Mouse (Mus musculus) embryonic facial prominence, embryonic 14.5 days (tissue): ENCODE measurements around the gene Tmtc1. TPM values are rescaled to one million over a fixed set of nuclear protein-coding genes. Genes with fewer than 3 reads are reported as not detected.
A peak's percentile ranks its signal among the peaks of the same experiment; 100 is the strongest.

Experiments
- ATAC-seq: fragments of 200-750 bp; cut with Nextera tagmentation; 2 replicates; pipeline ENCODE4 v1.8.0; 2017; ENCODE audit warnings: low read depth, moderate number of reproducible peaks, moderate TSS enrichment
- DNase-seq: peaks from one replicate; pipeline ENCODE4 v3.0.0-alpha.2; 2015; ENCODE audit warnings: low spot score
- H3K27ac ChIP-seq: fragments of 300-500 bp; sonication (generic); replicated peaks from 2 replicates; pipeline ENCODE4 v1.5.1; 2014; ENCODE audit warnings: low read depth, mild to moderate bottlenecking, low read length, moderate library complexity
- H3K27me3 ChIP-seq: fragments of 300-500 bp; sonication (generic); replicated peaks from 2 replicates; pipeline ENCODE4 v1.6.1; 2014; ENCODE audit warnings: low read length; ENCODE audit not compliant: control insufficient read depth, insufficient read depth
- H3K36me3 ChIP-seq: fragments of 300-500 bp; sonication (generic); 2 replicates; pipeline ENCODE4 v1.6.1; 2014; ENCODE audit warnings: low read length, mixed read lengths; ENCODE audit not compliant: control insufficient read depth, insufficient read depth
- H3K4me1 ChIP-seq: fragments of 300-500 bp; sonication (generic); 2 replicates; pipeline ENCODE4 v1.6.1; 2014; ENCODE audit warnings: antibody characterized with exemption, low read length; ENCODE audit not compliant: control insufficient read depth, insufficient read depth
- H3K4me2 ChIP-seq: fragments of 300-500 bp; sonication (generic); 2 replicates; pipeline ENCODE4 v1.6.1; 2014; ENCODE audit warnings: low read depth, mild to moderate bottlenecking, low read length, moderate library complexity, mixed read lengths
- H3K4me3 ChIP-seq: fragments of 300-500 bp; sonication (generic); 2 replicates; pipeline ENCODE4 v1.5.1; 2014; ENCODE audit warnings: low read depth, mild to moderate bottlenecking, low read length
- H3K9ac ChIP-seq: fragments of 300-500 bp; sonication (generic); 2 replicates; pipeline ENCODE4 v1.6.1; 2014; ENCODE audit warnings: low read depth, mild to moderate bottlenecking, low read length, moderate library complexity, mixed read lengths
- H3K9me3 ChIP-seq: fragments of 300-500 bp; sonication (generic); 2 replicates; pipeline ENCODE4 v1.6.1; 2016; ENCODE audit warnings: low read length; ENCODE audit not compliant: control insufficient read depth
- WGBS: fragments of 180-500 bp; shearing (Covaris S2); extraction: QIAGEN DNeasy Blood & Tissue Kit; methylation state at CpG from one replicate; pipeline ENCODE4 v1.1.7; 2014; 5-methylcytosine and 5-hydroxymethylcytosine counted together
- polyA plus RNA-seq: library from polyadenylated mRNA; unstranded; fragments of >200 nt; fragmentation: Nextera tagmentation; extraction: Ambion mirVana; gene quantifications from 2 replicates; pipeline ENCODE4 v1.2.1, GENCODE M21; 2014

The Tmtc1 gene
- polyA plus RNA-seq, 1 experiment from 2014 or later, result 4.6 TPM

DNA sequence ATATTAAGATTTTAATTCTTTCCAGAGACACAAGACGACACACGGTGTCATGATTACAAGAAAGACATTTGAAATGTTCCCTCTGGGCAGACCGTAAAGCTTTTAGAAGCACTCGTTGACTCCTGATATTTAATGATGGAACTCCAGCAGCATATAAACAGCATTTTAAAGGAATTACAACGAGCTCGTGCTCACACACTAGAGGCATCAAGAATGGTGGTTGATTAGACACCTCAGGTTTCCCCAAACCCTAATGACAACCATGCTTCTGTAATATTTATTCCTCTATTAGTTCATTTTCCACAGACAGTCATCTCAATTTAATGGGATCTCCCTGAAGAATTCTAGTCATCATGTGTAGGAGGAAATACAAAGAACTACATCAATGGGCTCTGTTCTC, 164.9 kb downstream of the Tmtc1 start:
- Histone ChIP-seq H3K4me1 (no peaks in the 10 kb centered on the region), H3K4me2 (no peak overlapping the region), H3K9me3 (no peaks in the 10 kb centered on the region), H3K36me3 (no peaks in the 10 kb centered on the region), H3K27me3 (no peaks in the 10 kb centered on the region), H3K4me3 (no peak overlapping the region), H3K9ac (no peak overlapping the region), H3K27ac (no peak overlapping the region)
- no peak for DNase-seq
- 42% methylated on average over 6 of the region's 6 CpGs for WGBS
- no peak for ATAC-seq

DNA sequence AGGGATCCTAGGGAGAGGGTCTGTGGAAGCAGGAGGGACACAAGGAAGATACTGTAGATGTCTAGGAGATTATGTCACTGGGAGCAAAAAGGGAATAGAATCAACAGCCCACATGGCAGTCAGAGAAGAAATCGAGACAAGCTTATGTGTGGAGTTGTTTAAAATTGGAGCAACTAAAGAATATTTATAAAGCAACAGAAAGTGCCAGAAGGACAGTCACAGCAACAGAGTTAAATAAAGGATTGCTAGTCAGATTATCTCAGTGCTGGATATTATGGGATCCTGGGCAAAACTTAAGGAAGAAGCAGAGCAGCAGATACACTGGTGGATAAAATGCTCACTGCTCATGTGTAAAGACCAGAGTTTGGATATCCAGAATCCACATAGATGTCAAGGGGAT, 167.8 kb downstream of the Tmtc1 start:
- H3K27me3 ChIP-seq, result no peaks in the 10 kb centered on the region
- no peaks in the 10 kb centered on the region for H3K4me1 ChIP-seq
- ATAC-seq (no peak), DNase-seq (no peak)
- no peak overlapping the region for H3K4me3 ChIP-seq
- H3K27ac ChIP-seq, result no peak overlapping the region
- no peaks in the 10 kb centered on the region for H3K36me3 ChIP-seq
- 92% methylated on average over 1 of the region's 1 CpGs for WGBS
- H3K9me3 ChIP-seq, result no peaks in the 10 kb centered on the region
- H3K4me2 ChIP-seq, result no peak overlapping the region
- no peak overlapping the region for H3K9ac ChIP-seq

DNA sequence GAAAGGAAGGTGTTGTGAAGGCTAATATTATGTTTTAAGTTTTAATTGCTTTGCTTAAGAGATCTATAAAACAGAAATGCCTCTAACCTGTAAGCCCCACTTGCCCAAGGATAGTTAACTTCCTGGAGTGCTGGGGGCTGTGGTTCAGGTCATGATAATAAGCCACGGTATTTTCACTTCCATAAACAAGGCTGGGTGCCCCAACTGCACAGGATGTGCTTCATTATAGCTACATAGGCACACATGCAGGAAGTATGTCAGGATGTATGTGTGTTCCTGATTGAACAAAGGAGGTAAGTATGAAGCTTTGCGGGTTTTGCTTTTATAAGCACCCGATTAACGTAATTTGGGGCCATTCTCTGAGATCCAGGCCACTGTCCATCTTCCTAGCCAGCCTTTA, 169.1 kb downstream of the Tmtc1 start:
- Histone ChIP-seq H3K9ac (no peak overlapping the region), H3K4me1 (no peaks in the 10 kb centered on the region), H3K4me2 (no peak overlapping the region), H3K27ac (no peak overlapping the region), H3K36me3 (no peaks in the 10 kb centered on the region), H3K9me3 (no peaks in the 10 kb centered on the region), H3K27me3 (no peaks in the 10 kb centered on the region), H3K4me3 (no peak overlapping the region)
- 70% methylated on average over 4 of the region's 4 CpGs for WGBS
- DNase-seq (no peak), ATAC-seq (no peak)

DNA sequence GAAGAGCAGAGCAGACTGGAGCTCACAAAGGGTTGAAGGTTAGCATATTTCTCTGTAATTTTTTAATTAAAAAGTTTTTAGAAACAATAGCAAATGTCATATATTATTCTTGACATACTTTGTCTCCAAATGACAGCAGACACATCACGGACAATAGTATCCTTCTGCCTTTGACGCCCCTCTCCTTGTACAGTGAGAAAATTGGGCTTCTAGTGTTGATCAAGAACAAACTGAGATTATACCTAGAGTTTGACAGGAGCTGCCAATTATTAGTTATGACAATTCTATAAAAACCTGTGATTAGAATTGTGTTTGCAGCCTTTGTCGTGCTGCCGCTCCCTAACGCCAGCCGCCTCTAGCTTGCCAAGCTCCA, 183.5 kb downstream of the Tmtc1 start:
- Histone ChIP-seq H3K36me3 (no peaks in the 10 kb centered on the region), H3K27me3 (no peaks in the 10 kb centered on the region), H3K9me3 (no peaks in the 10 kb centered on the region), H3K4me2 (no peak overlapping the region), H3K4me1 (peaks cover 6% of the 10 kb centered on the region), H3K27ac (peak overlapping the region; percentile 44; the same call in 1 of the 2 replicates), H3K9ac (no peak overlapping the region), H3K4me3 (no peak overlapping the region)
- ATAC-seq (no peak; the same call in 1 of the 2 replicates), DNase-seq (no peak)
- WGBS, result 86% methylated on average over 6 of the region's 6 CpGs

DNA sequence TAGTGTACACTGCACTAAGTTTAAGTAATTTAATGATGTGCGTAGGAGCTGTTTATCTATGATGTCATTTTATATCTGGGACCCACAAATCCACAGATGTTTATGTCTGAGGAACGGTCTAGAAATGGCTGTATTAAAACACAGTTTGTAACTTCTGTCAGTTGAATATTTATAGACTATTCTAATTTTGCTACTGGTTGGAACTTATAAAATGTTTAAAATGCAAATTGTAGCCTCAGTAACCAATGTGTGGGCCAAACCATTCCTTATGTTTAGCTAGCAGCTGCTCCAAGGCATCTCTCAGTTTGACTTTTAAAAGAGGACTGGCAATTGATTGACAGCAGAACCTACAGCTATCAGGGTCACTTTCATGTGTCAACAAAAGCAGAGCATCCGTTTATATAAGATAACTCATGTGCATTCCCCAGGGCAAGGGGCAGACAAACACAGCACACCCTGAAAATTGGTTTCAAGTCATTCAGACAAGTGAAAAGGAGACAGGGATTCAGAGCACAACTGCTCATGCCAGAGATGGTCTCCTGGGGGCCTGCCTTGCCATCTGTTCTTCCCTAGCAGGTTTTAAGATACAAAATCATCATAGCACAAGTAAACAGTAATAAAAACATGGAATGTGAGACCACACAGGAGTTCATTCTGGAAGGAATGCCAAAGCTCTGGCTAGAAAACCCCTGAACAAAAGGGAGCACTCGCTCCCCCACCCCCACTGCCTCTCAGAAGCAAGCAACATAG, 184.0 kb downstream of the Tmtc1 start:
- Histone ChIP-seq H3K4me3 (no peak overlapping the region), H3K9me3 (no peaks in the 10 kb centered on the region), H3K27ac (peak overlapping the region; percentile 44; the same call in 1 of the 2 replicates), H3K9ac (no peak overlapping the region), H3K4me2 (no peak overlapping the region), H3K4me1 (peaks cover 6% of the 10 kb centered on the region), H3K27me3 (no peaks in the 10 kb centered on the region), H3K36me3 (no peaks in the 10 kb centered on the region)
- ATAC-seq (peak; percentile 80), DNase-seq (peak; percentile 83)
- WGBS, result 46% methylated on average over 4 of the region's 4 CpGs

DNA sequence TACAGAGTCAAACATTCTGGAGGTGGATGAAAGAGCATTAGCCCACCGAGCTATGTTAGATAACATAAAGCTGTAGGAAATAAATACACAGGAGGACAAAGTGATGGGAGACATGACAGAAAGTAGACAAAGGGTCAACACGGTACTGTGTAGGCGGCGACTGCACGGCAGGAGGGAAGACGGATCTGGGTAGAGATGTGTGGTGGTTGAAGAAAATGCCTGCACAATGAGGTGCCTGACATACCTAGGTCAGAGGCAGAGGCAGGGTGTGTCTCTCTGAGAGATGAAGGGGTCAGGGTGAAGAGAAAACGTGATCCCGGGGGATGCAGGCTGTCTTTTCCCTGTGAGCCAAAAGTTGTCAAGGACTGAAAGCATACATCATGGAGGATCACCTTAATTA, 185.1 kb downstream of the Tmtc1 start:
- H3K9me3 ChIP-seq, result no peaks in the 10 kb centered on the region
- DNase-seq, result no peak
- no peak overlapping the region for H3K4me3 ChIP-seq
- no peak overlapping the region for H3K9ac ChIP-seq
- ATAC-seq, result no peak
- WGBS, result 74% methylated on average over 8 of the region's 8 CpGs
- H3K27ac ChIP-seq, result no peak overlapping the region
- peaks cover 6% of the 10 kb centered on the region for H3K4me1 ChIP-seq
- H3K4me2 ChIP-seq, result no peak overlapping the region
- no peaks in the 10 kb centered on the region for H3K36me3 ChIP-seq
- no peaks in the 10 kb centered on the region for H3K27me3 ChIP-seq

DNA sequence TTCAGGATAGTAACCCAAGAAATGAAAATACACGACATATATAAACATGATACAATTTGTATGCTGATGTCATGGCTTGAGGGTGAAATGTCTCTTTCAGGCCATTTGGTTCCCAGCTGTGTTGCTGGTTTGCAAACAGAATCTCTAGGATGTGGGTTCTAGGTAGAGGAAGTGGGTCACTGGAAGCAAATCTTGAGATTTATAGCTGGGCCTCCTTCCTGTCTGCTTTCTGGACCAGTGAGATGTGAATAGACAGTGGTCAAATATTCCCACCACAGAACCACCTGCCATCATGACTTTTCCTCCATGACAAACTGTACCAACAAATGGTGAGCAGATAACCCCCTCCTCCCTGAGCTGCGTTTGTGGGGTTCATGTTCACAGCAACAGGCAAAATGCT, 186.4 kb downstream of the Tmtc1 start:
- H3K9me3 ChIP-seq, result no peaks in the 10 kb centered on the region
- DNase-seq, result no peak
- no peak for ATAC-seq
- H3K36me3 ChIP-seq, result no peaks in the 10 kb centered on the region
- H3K4me2 ChIP-seq, result no peak overlapping the region
- 68% methylated on average over 2 of the region's 2 CpGs for WGBS
- H3K4me1 ChIP-seq, result peaks cover 14% of the 10 kb centered on the region
- no peak overlapping the region for H3K9ac ChIP-seq
- H3K27ac ChIP-seq, result no peak overlapping the region
- no peaks in the 10 kb centered on the region for H3K27me3 ChIP-seq
- H3K4me3 ChIP-seq, result no peak overlapping the region

DNA sequence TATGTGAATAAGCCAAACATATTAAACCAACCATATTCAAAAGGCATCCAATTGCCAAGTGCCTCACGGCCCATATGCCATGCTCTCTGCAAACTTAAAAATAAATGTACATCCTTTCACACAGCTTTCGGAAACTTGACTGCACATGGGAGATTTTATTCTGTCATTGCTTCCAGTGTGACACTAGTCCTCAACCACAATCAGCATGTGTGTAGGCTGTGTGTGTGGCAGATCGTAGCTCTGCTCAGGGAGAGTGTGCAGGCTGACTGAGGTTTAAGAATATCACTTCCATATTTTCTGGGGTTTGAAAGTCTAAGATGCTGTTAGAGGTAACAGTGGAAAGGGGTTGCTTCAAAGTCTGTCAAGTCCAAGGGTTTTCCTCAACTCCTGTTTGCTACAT, 188.1 kb downstream of the Tmtc1 start:
- 73% methylated on average over 3 of the region's 3 CpGs for WGBS
- DNase-seq (no peak), ATAC-seq (no peak)
- Histone ChIP-seq H3K9me3 (no peaks in the 10 kb centered on the region), H3K4me2 (no peak overlapping the region), H3K27me3 (no peaks in the 10 kb centered on the region), H3K27ac (no peak overlapping the region), H3K4me3 (no peak overlapping the region), H3K9ac (no peak overlapping the region), H3K36me3 (no peaks in the 10 kb centered on the region), H3K4me1 (peaks cover 14% of the 10 kb centered on the region)

DNA sequence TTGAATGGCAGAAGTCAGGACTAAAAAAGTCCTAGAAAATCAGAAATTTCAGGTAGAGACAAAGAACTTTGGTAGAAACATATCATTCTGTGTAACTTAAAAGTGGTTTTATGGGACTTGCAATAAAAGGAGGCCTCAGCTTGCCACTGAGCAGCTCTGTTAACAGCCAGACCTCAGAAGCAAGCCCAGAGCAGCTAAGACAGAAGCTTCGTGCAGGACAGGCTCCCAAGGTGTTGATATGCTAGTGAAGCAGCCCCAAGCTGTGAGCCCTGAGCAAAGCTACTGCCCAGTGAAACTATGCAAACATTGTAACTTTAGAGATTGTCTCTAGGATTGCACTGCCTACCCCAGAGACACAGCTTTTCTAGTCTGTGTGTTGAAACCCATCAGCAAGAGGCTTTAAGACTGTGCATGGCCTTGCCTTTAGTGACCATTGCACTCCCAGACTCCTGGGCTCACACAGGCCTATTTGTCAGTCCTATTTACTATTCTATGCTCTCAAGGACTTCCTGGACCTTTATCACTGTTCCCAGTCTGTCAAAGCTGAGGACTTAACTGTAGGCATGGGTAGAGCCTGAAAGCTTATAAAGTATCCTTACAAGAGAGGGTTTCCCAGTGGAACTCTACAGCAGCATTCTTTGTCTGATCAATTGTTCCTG, 188.7 kb downstream of the Tmtc1 start:
- Histone ChIP-seq H3K27ac (no peak overlapping the region), H3K36me3 (no peaks in the 10 kb centered on the region), H3K9ac (no peak overlapping the region), H3K4me2 (no peak overlapping the region), H3K4me3 (no peak overlapping the region), H3K9me3 (no peaks in the 10 kb centered on the region), H3K27me3 (no peaks in the 10 kb centered on the region), H3K4me1 (peaks cover 13% of the 10 kb centered on the region)
- no peak for ATAC-seq
- DNase-seq, result no peak
- 63% methylated on average over 1 of the region's 1 CpGs for WGBS
